Mouse (Mus musculus) hindlimb bud, embryonic 11.5 days (tissue): Measurements from ENCODE around the gene Axin1.
"Not testable (repeated sequence)": the region's sequence is repeated elsewhere in the genome, so short reads cannot be mapped to it uniquely, and the experiment has no call there.

ENCODE experiments used
- DNase-seq: peaks from one replicate; pipeline ENCODE4 v3.0.0-alpha.2; 2012; ENCODE audit warnings: low read depth, low spot score; ENCODE audit errors: extremely low spot score

Axin1 gene

DNA sequence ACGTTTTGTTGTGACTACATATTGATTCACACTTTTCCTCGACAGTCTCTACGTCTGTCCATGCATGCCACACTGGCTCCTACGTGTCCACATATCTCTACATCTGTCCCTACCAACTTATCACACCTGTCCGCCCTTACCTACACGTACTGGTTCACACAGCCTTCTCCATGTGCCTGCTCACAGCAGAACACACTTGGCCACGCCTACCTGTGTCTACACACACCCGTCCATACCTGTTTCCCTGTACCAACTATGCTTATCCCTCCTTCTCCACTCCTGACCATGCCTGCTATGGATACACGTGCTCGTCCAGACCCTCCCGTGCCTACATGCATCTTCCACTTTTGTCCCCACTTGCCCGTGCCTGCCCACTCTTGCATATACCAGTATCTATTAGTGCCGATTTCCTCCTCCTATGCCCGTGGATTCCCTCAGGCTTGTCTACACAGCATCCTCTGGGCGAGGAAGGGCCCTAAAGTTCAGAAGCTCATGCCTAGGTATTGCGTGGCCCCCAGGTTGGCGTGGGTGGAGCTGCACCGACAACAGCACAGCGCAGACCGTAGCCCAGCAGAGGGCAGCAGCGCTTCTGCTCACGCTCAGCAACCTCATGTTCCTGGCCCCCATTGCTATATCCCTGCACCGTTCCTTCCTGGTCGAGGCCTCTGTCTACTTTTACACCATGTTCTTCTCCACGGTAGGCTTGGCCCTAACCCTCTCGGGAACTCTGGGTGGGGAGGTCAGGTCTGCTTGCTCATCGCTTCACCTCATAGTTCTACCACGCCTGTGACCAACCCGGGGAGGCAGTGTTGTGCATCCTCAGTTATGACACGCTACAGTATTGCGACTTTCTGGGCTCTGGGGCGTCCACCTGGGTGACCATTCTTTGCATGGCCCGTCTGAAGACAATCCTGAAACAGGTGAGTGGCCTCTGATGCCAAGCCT lies 18.4 kb upstream of the Axin1 start:
- DNase-seq = no peak

DNA sequence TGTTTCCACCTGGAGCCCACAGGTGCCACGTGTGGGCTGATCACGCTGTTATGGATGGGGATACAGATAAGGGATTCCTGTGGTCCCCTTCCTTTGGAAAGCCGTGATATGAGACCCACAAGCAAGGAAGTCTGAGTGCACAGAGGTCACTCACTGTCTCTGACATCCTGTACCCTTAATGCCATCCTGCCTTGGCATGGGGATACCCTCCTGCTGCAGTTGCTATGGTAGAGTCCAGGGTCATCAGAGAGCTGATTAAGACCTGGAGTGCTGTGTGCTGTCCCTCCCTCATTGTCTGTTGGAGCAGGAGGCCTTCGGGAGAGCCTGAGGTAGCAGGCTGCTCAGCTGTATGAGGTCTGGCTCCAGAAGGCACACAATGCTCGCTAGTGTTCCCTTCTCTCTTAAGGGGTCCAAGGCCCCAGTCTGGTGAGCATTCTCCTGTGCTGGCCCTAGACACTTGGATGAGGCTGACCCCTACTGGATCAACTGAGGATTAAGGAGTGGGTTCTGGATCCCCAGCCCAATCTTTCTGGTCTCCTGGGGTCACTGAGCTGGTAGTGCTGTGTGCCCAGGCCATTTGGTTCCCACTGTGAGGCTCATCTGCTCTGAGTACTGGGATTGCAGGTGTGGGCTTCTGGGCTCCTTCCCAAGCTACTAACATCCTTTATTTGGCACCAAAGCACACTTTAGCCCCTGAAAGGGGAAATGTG lies 15.9 kb upstream of the Axin1 start:
- DNase-seq = no peak

DNA sequence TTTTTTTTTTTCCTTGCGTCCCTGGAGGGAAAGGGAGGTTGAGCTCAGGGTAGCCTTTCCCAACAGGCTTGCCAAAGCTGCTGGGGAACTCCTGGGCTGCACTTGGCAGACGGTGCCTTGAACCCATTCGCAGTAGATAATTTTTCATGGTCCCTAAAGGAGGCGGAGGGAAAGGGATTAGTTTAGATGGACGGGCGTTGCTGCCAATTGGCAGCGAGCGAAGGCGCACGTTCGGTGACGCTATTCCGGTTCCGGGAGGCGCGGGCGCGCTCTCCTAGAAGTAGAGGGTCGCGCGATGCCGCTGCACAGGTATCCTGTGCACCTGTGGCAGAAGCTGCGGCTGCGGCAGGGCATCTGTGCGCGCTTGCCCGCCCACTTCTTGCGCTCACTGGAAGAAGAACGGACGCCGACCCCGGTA lies 15.2 kb upstream of the Axin1 start, which contains the start of gene Mrpl28:
Gene Mrpl28, plus strand, starts transcription at position 234 of the 418 bp plus-strand sequence.
- peak; percentile 99 for DNase-seq

DNA sequence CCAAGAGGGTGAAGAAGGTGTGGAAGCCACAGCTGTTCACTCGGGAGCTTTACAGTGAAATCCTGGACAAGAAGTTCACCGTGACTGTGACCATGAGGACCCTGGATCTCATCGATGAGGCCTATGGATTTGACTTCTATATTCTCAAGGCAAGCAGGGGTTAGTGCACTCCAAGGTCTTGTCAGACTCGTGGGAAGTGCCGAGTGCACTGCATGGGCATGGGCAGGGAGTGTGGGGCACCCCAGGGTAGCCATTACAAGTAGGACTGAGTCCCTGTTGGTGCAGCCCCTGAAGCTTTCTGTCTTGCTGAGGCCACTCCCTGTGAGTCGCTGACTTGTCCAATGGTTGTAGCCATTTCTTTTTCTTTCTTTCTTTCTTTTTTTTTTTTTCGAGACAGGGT lies 13.9 kb upstream of the Axin1 start:
- no peak for DNase-seq

DNA sequence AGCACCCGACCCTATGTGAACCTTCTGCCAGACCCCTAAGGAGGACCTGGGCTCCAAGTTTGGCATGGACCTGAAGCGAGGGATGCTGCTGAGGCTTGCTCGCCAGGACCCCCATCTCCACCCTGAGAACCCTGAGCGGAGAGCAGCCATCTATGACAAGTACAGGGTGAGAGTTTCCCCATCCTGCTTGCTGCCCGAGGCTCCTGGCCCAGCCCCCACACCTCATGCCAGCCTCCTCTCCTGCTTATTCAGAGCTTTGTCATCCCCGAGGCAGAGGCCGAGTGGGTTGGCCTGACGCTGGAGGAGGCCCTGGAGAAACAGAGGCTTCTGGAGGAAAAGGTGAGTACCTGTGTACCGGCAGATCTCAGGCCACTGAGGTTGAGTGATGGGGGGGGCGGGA lies 13.3 kb upstream of the Axin1 start:
- no peak for DNase-seq

DNA sequence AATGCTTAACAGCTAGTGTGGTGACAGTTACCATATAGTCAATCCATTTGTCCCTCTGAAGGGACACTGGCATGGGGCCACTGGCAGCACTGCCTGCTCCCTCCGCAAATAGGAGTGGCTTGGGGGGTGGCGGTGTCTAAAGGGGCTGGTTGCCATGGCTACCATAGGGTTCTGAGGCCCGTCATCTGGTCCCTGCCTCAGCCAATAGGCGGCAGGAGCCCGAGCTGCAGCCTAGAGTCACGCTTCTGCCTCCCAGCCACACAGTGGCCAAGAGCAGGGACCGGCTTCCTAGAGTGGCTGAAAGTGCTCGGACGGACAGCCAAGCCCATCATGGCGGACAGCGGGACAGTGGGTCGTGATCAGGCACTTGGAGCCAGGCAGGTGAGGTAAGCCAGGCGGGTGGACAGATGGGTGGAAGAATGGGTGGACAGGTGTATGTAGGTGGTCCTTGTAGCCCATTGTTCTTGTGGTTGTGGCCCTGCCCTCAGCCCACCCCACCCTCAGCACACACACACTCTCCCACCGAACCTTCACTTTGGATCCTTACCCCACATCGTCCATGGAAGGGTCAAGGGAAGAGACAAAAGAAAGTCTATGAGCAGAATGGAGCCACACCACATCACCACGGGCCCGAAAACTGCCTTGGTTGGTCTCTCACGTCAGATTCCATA lies 7.3 kb upstream of the Axin1 start:
- DNase-seq = no peak

DNA sequence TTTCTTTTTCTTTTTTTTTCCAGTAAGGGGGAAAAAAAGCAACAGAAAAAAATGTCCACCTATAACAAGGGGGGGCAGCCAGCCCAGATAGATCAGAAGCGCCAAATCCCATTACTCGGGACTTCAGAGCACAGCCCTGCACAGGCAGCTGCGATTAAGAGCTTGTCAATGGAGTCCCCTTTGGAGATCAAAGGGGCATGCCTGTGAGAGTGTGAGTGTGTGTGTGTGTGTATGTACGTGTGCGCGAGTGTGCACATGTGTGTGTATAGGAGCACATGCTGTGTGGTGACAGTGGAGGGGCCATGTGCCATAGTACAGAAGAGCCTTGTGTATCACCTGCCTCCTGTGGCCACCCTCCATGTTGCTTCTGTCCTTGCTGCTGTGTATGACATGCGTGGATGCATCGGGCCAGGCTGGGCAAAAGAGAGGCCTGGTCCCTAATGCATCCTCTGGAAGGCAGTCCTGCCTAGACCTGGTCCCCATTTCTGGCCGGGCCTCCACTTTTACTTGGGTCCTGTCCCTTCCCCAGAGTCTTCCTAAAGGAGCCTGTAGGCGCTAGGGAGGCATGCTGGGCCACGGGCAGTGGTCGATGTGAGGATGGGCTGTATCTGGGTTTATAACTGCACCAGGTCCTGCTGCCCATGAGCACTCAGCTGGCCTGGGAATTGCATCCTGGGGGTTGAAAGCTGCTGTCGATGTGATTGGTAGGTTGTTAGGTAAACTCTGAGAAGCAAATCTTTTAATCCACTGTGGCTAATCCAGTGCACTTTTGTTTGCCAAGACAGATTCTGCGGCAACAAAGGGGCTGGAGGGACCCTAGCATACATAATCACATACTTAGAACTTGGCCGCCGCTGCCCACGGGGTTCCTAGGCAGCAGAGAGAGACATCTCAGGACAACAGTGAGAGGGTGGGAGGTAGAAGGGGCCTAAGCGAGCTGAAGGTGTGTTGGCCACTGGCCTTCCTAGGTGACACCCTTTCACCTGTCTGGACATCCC lies 6.3 kb upstream of the Axin1 start:
- DNase-seq = no peak

DNA sequence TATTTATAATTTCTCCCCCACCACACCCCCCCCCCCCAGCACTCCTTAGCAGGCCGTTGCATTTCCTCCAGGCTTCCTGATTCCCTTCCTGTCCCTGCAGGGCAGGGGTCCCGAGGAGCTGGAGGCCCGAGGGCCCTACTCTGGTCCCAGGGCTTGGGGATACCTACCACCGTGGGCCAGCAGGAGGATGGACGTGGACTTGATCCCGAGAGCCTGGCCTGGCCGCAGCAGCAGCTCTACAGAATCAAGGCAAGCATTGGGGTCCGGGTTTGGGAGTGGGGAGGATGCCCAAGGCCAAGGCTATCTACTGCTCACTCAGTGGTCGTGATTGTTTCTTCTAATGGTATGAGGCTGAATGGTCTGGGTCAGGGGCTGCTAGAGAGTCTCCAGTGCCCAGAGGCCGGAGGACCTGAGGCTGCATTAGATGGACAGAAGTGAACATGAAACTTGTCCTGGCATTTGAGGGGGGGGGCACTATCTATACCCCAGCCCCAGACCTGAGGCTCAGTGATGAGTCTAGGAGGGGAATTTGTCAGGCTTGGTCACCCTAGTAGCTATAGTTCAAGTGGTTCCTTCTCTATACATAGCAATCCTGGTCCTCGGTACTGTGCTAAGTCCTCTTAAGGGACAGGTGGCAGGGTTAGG lies 1.3 kb upstream of the Axin1 start:
- DNase-seq = no peak

DNA sequence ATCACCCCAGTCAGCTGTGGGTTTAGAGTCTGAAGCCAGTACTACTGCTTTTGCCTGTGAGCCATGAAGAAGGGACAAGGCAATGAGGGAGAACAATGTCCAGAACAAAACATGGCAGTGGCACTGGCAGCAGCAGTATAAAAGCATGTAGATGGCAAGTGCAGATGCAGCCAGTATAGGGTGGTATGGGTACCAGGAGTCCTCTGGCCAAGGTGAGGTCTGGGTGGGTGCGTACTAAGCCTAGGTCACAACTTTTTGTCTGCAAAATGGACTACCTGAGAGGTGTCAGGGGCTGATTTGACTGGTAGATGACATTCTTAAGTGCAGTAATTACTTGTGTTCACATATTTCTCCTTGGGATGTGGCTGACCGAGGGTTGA lies 747 bp upstream of the Axin1 start:
- DNase-seq = no peak

DNA sequence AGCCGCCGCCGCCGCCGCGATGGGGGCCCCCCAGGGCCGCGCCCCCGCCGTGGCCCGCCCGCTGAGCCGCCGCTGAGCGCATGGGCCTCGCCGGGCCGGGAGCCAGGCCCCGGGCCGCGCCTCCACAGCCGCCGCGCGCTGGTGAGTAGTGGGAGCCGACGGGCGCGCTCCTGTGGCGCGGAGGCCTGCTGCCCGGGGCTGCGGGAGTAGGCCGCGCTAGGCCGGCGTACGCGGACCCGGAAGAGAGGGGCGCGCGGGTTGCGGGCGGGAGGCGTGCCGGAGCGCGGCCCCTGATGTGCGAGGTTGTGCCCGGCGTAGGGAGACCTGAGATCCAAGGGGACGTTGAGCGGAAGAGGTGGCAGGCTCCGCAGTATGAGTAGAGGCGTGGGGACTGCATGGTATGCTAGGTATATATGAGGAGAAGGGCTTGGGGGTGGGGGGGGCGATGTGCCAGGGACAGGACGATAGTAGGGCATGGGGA lies 453 bp downstream of the Axin1 start:
- DNase-seq = no peak

DNA sequence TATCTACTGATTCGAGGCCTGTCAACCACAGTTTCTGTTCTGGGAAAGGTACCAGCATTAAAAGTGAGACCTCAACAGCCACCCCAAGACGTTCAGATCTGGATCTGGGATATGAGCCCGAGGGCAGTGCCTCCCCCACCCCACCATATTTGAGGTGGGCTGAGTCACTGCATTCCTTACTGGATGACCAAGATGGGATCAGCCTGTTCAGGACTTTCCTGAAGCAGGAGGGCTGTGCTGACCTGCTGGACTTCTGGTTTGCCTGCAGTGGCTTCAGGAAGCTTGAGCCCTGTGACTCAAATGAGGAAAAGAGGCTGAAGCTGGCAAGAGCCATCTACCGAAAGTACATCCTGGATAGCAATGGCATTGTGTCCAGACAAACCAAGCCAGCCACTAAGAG lies 4.3 kb downstream of the Axin1 start:
- no peak for DNase-seq

DNA sequence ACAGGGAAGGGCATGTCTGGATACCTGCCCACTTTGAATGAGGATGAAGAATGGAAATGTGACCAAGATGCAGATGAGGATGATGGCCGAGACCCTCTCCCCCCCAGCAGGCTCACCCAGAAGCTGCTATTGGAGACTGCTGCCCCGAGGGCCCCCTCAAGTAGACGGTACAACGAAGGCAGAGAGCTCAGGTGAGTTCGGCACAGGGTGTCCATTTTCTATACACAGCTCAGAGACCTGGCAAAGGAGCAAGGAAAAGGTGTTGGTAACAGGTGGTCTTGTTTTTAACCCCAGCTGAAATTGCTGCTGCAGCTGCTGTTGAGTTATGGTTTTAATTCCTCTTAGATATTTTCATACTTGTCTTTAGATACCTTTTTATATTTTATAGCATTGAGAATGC lies 4.9 kb downstream of the Axin1 start:
- DNase-seq = no peak

DNA sequence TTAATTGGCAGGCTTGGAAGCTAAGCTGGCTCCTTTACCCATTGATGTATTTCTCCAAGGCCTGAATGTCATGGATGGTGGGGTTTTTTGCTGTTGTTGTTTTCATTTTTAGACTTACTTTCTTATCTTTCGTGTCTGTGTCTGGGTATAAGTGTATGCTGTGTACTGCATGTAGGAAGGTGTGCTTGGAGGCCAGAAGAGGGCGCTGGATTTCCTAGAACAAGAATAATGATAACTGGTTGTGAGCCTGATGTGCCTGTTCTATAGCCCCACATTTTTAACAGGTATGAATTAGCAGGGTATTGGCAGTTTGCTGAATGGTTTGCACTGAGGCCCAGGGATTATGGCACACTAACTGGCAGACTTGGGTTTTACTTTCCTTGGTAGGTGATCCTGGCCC lies 10.6 kb downstream of the Axin1 start:
- no peak for DNase-seq

DNA sequence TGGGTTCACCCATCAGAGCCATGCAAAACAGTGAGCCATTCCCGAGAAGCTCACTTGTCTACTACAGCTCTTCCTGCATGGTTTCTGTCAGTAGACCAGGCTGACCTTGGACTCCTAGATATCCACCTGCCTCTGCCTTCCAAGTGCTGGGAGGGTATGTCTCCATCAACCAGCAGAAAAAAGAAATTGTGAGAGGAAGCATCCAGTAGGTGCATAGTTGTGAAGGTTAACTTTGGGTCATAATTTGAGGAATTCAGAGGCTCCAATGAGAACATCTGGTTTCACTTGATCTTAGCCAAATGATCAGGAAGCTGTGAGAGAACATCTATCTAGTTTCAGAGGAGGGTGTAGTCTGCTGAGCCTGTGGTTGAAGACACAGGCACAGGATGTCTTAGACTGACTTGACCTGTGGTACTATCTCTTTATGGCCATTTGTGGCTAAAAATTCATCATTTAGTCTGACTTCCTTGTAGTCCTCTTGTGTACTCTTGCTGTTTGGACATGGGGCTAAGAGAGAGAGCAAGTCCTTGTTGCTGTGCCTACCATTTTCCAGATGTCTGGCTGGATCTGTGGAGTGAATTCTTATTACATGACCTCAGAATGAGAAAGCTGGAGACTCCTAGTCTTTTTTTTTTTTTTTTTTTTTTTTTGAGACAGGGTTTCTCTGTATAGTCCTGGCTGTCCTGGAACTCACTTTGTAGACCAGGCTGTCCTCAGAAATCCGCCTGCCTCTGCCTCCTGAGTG lies 13.6 kb downstream of the Axin1 start:
- DNase-seq = no peak

DNA sequence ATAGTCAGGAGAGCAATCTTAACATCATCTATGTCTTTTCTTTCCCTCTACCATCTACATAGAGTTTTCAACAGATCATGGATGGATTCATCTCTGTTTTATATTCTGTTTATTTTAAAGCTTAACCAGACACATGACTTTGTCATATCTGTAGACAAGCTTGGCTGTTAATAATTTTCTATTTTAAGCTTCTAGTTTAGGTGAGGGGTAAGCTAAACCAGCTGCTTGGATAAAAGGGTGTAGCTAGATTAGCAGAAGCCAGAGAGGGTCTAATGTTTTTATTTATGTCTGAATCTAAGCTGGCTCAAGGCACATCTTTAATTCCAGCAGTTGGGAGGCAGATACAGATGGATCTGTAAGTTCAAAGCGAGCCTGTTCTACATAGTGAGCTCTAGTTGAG lies 24.2 kb downstream of the Axin1 start:
- no peak for DNase-seq

DNA sequence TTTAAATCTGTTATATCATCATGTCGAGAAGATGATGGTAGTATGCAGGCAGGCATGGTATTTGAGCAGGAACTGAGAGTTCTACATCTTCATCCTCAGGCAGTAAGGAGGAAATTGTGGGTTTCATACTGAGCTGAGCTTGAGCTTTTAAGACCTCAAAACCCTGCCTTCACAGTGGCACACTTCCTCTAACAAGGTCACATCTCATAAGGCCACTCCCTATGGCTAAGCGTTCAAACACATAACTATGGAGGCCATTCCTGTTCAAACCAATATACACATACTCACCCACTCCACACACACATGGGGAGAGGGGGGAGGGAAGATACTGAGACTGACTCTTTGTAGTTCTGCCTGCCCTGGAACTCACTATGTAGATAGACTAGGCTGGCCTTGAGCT lies 29.6 kb downstream of the Axin1 start:
- no peak for DNase-seq

DNA sequence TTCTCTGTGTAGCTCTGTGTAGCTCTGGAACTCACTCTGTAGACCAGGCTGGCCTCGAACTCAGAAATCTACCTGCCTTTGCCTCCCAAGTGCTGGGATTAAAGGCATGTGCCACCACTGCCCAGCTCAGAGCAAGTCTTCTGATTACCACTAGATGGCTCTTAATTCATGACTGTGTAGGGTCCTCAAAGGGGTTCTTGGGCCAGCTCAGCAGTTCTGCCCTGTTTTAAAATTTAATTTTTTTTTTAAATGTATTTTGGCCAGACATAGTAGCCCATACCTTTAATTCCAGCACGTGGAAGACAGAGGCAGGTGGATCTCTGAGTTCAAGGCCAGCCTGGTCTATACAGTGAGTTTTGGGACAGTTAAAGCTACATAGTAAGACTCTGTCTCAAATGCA lies 36.8 kb downstream of the Axin1 start:
- not testable (repeated sequence) for DNase-seq

DNA sequence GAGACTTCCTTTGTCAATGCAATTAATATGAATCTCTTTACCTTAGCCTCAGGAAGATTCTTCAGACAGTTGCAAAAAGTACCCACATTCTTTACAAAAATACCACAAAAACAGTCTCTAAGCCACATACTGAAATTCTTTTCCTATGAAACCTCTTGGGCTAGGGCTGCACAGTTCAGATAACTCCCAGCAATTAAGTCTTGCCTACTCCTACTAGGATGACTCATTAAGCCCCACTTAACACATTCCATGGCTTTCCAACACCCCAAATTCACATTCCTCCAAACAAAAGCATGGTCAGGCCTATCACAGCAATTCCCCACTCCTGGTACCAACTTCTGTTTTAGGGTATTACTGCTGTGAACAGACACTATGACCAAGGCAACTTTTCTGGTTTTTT lies 40.1 kb downstream of the Axin1 start:
- no peak for DNase-seq

DNA sequence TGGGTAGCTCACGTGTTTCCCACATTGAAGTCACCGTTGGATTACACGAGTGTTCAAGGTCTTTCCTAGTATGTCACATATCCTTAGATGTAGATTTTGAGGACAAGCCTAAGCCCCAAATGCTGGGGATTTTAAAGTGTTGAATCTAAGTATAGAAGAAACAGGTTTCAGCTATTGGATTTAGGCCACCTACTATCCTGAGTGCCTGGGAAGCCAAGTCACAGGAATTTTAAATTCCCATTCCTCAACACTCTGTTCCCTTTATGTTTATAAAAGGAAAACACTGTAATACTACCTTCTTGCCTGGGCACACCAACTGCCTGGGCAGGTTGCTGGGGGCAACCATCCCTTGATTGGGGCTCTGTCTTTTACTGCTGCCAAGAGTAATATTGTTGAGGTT lies 42.7 kb downstream of the Axin1 start:
- no peak for DNase-seq
